Mouse (Mus musculus) hindbrain, embryonic 11.5 days (tissue): ENCODE results near the gene Max. TPM values are rescaled to one million over a fixed set of nuclear protein-coding genes. Genes with fewer than 3 reads are reported as not detected.

ENCODE experiments used
- ATAC-seq: fragments of 200-750 bp; cut with Nextera tagmentation; 2 replicates; pipeline ENCODE4 v1.8.0; 2017; ENCODE audit warnings: mild to moderate bottlenecking, moderate TSS enrichment, moderate library complexity; ENCODE audit not compliant: low FRiP score
- DNase-seq: peaks from one replicate; pipeline ENCODE4 v3.0.0-alpha.2; 2015; ENCODE audit warnings: low spot score
- H3K27ac ChIP-seq: fragments of 300-500 bp; sonication (generic); 2 replicates; pipeline ENCODE4 v1.5.1; 2014; ENCODE audit warnings: mild to moderate bottlenecking, low read depth, low read length
- H3K27me3 ChIP-seq: fragments of 300-500 bp; sonication (generic); 2 replicates; pipeline ENCODE4 v1.6.1; 2014; ENCODE audit warnings: mild to moderate bottlenecking, low read length, moderate library complexity, mixed read lengths; ENCODE audit not compliant: control insufficient read depth, insufficient read depth
- H3K36me3 ChIP-seq: fragments of 300-500 bp; sonication (generic); 2 replicates; pipeline ENCODE4 v1.6.1; 2014; ENCODE audit warnings: mild to moderate bottlenecking, low read length, moderate library complexity, mixed read lengths; ENCODE audit not compliant: control insufficient read depth, insufficient read depth
- H3K4me1 ChIP-seq: fragments of 300-500 bp; sonication (generic); replicated peaks from 2 replicates; pipeline ENCODE4 v1.6.1; 2014; ENCODE audit warnings: low read length, mixed read lengths; ENCODE audit not compliant: control insufficient read depth, insufficient read depth
- H3K4me2 ChIP-seq: fragments of 300-500 bp; sonication (generic); replicated peaks from 2 replicates; pipeline ENCODE4 v1.6.1; 2014; ENCODE audit warnings: mild to moderate bottlenecking, low read depth, low read length
- H3K4me3 ChIP-seq: fragments of 300-500 bp; sonication (generic); 2 replicates; pipeline ENCODE4 v1.5.1; 2014; ENCODE audit warnings: low read depth, low read length
- H3K9ac ChIP-seq: fragments of 300-500 bp; sonication (generic); 2 replicates; pipeline ENCODE4 v1.6.1; 2014; ENCODE audit warnings: low read depth, low read length
- H3K9me3 ChIP-seq: fragments of 300-500 bp; sonication (generic); 2 replicates; pipeline ENCODE4 v1.6.1; 2016; ENCODE audit warnings: low read length; ENCODE audit not compliant: control insufficient read depth
- WGBS: fragments of 180-500 bp; shearing (Covaris S2); extraction: QIAGEN DNeasy Blood & Tissue Kit; methylation state at CpG from one replicate; pipeline ENCODE4 v1.1.7; 2014; 5-methylcytosine and 5-hydroxymethylcytosine counted together
- polyA plus RNA-seq: library from polyadenylated mRNA; unstranded; fragments of >200 nt; fragmentation: Nextera tagmentation; extraction: Ambion mirVana; gene quantifications from 2 replicates; pipeline ENCODE4 v1.2.1, GENCODE M21; 2014

Max gene
- polyA plus RNA-seq, 1 experiment from 2014 or later: 48.4 TPM

GRCm38 (mm10) chr12:76906278-76906677 lies 55.7 kb downstream of the Max start:
- WGBS: 83% methylated on average over 1 of the region's 1 CpGs
- H3K4me3 ChIP-seq: no peak overlapping the region
- H3K4me2 ChIP-seq: no peak overlapping the region
- H3K27ac ChIP-seq: no peak overlapping the region
- H3K36me3 ChIP-seq: no peaks in the 10 kb centered on the region
- no peaks in the 10 kb centered on the region for H3K27me3 ChIP-seq
- H3K9ac ChIP-seq: no peak overlapping the region
- H3K9me3 ChIP-seq: no peaks in the 10 kb centered on the region
- no peak for DNase-seq
- no peak for ATAC-seq
- H3K4me1 ChIP-seq: no peaks in the 10 kb centered on the region

DNA sequence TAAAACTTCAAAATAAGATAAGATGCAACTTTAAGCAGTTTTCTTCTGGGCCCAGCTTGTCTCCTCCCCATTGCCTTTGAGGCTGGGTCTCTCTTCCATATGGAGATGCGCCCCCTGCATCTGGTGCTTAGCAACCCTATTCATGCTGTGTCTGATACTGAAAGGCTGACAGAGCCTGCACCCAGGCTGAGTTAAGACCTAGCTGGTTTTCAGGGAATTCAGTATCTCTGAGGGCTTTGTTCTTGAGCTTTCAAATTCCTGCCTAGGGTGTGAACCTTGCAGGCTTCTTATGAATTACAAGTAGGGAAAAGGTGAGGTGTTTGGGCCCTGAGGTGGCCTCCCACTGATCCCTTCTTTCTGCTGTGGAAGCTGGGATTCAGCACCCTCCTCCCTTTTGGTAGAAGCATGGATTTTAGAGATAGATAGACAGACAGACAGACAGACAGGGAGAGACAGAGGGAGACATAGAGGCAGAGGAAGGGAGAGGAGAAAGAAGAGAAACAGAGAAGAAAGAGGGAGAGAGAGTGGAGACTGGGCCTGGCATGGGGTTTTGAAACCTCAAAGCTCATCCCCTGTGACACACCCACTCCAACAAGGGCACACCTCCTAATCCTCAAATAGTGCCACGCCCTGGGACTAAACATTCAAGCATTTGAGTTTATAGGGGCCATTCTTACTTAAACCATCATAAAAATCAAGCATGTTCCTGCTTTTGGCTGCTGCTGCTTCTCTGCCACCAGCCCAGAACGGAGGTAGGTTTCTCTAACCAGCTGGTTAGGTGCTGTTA lies 60.3 kb downstream of the Max start:
- no peaks in the 10 kb centered on the region for H3K27me3 ChIP-seq
- 76% methylated on average over 3 of the region's 3 CpGs for WGBS
- no peak for ATAC-seq
- H3K4me1 ChIP-seq: no peaks in the 10 kb centered on the region
- H3K4me2 ChIP-seq: no peak overlapping the region
- DNase-seq: no peak
- no peak overlapping the region for H3K9ac ChIP-seq
- no peak overlapping the region for H3K27ac ChIP-seq
- no peaks in the 10 kb centered on the region for H3K9me3 ChIP-seq
- H3K36me3 ChIP-seq: no peaks in the 10 kb centered on the region
- no peak overlapping the region for H3K4me3 ChIP-seq

GRCm38 (mm10) chr12:76899261-76899975 lies 62.6 kb downstream of the Max start:
- H3K4me3 ChIP-seq: no peak overlapping the region
- no peaks in the 10 kb centered on the region for H3K36me3 ChIP-seq
- H3K27me3 ChIP-seq: no peaks in the 10 kb centered on the region
- ATAC-seq (no peak), DNase-seq (no peak)
- no peaks in the 10 kb centered on the region for H3K9me3 ChIP-seq
- 91% methylated on average over 10 of the region's 10 CpGs for WGBS
- H3K4me1 ChIP-seq: no peaks in the 10 kb centered on the region
- H3K9ac ChIP-seq: no peak overlapping the region
- H3K27ac ChIP-seq: no peak overlapping the region
- no peak overlapping the region for H3K4me2 ChIP-seq

DNA sequence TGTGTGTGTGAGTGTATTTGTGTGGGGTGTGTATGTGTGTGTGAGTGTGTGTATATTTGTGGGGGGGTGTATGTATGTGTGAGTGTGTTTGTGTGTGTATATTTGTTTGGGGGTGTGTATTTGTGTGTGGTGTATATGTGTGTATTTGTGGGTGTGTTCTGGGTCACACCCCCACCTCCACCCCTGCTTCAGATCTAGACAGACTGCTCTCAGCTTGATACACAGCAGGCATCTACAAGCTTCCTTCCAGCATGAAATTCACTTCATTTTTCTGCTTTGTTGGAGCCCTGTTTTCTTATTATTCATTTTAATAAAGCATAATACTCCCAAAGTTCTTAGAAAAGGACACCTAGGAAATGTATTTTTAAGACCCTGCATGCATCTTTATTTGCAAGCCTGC lies 63.9 kb downstream of the Max start:
- DNase-seq (no peak), ATAC-seq (no peak)
- Histone ChIP-seq H3K4me2 (no peak overlapping the region), H3K4me3 (no peak overlapping the region), H3K9me3 (no peaks in the 10 kb centered on the region), H3K27me3 (no peaks in the 10 kb centered on the region), H3K9ac (no peak overlapping the region), H3K27ac (no peak overlapping the region), H3K36me3 (no peaks in the 10 kb centered on the region), H3K4me1 (no peaks in the 10 kb centered on the region)

DNA sequence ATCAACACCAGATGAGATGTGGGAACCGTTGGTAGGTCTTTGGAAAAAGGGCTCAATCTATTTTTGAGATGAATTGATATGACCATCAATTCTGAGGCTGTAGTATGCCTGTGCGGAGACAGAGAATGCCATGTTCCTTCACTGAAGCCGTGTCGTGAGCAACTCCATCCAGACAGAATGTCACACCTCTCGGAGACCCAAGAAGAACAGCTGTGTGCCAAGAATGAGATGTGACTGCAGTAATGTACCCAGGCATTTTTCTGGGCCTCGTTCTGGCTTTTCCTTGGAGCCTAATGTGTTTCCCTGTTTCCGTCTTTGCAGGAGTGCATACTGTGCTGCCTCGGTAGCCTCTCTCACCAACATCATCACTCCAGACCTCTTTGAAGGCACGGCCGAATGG lies 65.0 kb downstream of the Max start:
- H3K4me3 ChIP-seq: no peak overlapping the region

GRCm38 (mm10) chr12:76896566-76896965 lies 65.4 kb downstream of the Max start:
- no peaks in the 10 kb centered on the region for H3K9me3 ChIP-seq
- no peak overlapping the region for H3K27ac ChIP-seq
- no peaks in the 10 kb centered on the region for H3K27me3 ChIP-seq
- DNase-seq: no peak
- H3K9ac ChIP-seq: no peak overlapping the region
- WGBS: 93% methylated on average over 4 of the region's 4 CpGs
- no peak overlapping the region for H3K4me3 ChIP-seq
- no peak overlapping the region for H3K4me2 ChIP-seq
- ATAC-seq: no peak
- no peaks in the 10 kb centered on the region for H3K36me3 ChIP-seq
- no peaks in the 10 kb centered on the region for H3K4me1 ChIP-seq

More for the DNA sequence above, 65.0 kb downstream of the Max start:
- ATAC-seq (no peak), DNase-seq (no peak)
- Histone ChIP-seq H3K4me1 (no peaks in the 10 kb centered on the region), H3K27ac (no peak overlapping the region), H3K9ac (no peak overlapping the region), H3K9me3 (no peaks in the 10 kb centered on the region), H3K4me2 (no peak overlapping the region), H3K27me3 (no peaks in the 10 kb centered on the region), H3K36me3 (no peaks in the 10 kb centered on the region)
- 95% methylated on average over 10 of the region's 10 CpGs for WGBS

DNA sequence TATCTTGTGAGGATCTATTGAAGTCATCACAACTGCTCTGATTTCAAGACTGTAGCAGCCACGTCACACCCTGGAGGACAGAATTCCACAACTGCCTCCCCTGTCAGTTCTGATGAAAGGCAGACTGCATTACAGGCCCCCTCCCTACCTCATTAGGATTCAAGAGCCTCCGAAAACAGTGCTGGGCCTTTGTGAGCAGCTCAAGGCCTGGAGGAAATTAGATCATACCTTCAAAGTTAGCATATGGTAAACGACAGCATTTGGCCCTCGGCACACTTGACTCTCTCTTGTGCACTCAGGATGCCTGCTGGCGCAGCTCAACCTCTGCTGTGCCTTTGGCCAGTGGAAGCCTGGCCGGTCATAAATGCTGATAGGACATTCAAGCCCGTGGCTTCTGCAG lies 66.2 kb downstream of the Max start:
- peak; percentile 24 for DNase-seq
- H3K9me3 ChIP-seq: no peaks in the 10 kb centered on the region
- no peak overlapping the region for H3K27ac ChIP-seq
- H3K9ac ChIP-seq: no peak overlapping the region
- WGBS: 52% methylated on average over 7 of the region's 7 CpGs
- H3K4me1 ChIP-seq: no peaks in the 10 kb centered on the region
- no peaks in the 10 kb centered on the region for H3K27me3 ChIP-seq
- no peak overlapping the region for H3K4me2 ChIP-seq
- H3K4me3 ChIP-seq: no peak overlapping the region
- H3K36me3 ChIP-seq: no peaks in the 10 kb centered on the region
- no peak for ATAC-seq

DNA sequence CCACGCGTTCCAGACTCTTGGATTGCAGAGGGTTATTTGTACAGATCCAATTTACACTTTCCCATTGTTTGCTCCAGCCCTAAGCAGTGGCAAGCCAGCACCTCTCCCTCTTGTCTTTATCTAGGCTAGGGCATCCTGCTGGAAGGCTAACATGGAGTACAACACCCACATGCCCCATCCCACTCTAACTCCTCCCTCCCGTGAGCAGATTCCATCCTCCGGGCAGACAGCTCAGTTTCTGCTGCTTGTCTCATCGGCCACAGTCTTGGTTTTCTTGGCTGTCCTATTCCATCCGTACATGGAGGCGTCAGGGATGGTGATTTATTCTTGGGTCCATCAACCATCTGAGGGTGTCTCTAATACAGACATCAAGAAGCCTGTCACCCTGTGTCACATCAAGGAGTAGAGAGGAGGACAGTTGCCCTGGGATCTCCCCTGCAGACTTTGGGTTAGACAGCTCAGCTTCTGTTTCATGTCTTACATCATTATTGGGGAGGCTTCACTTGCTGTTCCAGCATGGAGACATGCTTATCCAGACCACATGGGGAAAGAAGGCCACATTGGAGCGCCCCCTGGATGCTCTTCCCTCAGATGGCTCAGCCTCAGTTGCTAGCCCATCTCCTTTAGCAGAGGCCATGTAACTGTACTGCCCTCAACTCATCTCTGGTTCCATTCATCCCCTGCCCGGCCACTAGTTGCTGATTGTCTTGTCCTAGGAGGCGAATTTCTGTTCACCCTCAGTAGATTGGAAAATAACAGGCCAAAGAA lies 67.0 kb downstream of the Max start:
- Histone ChIP-seq H3K4me1 (no peaks in the 10 kb centered on the region), H3K4me2 (no peak overlapping the region), H3K9me3 (no peaks in the 10 kb centered on the region), H3K4me3 (no peak overlapping the region), H3K27ac (no peak overlapping the region), H3K36me3 (no peaks in the 10 kb centered on the region), H3K27me3 (no peaks in the 10 kb centered on the region), H3K9ac (no peak overlapping the region)
- no peak for ATAC-seq
- DNase-seq: no peak
- WGBS: 80% methylated on average over 10 of the region's 10 CpGs
